Mouse (Mus musculus) thymus, adult 2 months (tissue): ENCODE data around the gene Wwox. TPM values are rescaled to one million over a fixed set of nuclear protein-coding genes. Genes with fewer than 3 reads are reported as not detected.

Experiments
- DNase-seq: peaks from one replicate; pipeline ENCODE4 v3.0.0; 2021
- H3K27ac ChIP-seq: fragments of 200-500 bp; 2 replicates; pipeline ENCODE4 v1.5.1; 2012; ENCODE audit warnings: low read length, control low read depth; ENCODE audit not compliant: control insufficient read depth, insufficient read depth
- H3K27me3 ChIP-seq: fragments of 200-500 bp; 2 replicates; pipeline ENCODE4 v1.6.1; 2012; ENCODE audit warnings: mild to moderate bottlenecking, low read length, moderate library complexity, mixed read lengths; ENCODE audit not compliant: control insufficient read depth, insufficient read depth
- H3K36me3 ChIP-seq: fragments of 200-500 bp; 2 replicates; pipeline ENCODE4 v1.6.1; 2012; ENCODE audit warnings: mild to moderate bottlenecking, low read length, moderate library complexity; ENCODE audit not compliant: control insufficient read depth, insufficient read depth
- H3K4me1 ChIP-seq: fragments of 200-500 bp; replicated peaks from 2 replicates; pipeline ENCODE4 v1.6.1; 2012; ENCODE audit warnings: low read length; ENCODE audit not compliant: control insufficient read depth, insufficient read depth
- H3K4me3 ChIP-seq: fragments of 200-500 bp; 2 replicates; pipeline ENCODE4 v1.5.1; 2012; ENCODE audit warnings: mild to moderate bottlenecking, low read length, control low read depth, moderate library complexity; ENCODE audit not compliant: control insufficient read depth, insufficient read depth
- CTCF ChIP-seq: fragments of 200-500 bp; IDR thresholded peaks from 2 replicates; pipeline ENCODE4 v1.5.1; 2012; ENCODE audit warnings: mild to moderate bottlenecking, control low read depth, low read length, moderate library complexity, borderline replicate concordance; ENCODE audit not compliant: control insufficient read depth, poor library complexity, insufficient read depth; ENCODE audit errors: extremely low read depth
- POLR2A ChIP-seq: fragments of 200-500 bp; IDR thresholded peaks from 2 replicates; pipeline ENCODE4 v1.6.1; 2012; ENCODE audit warnings: mild to moderate bottlenecking, low read length, control low read depth, moderate library complexity; ENCODE audit not compliant: control insufficient read depth, poor library complexity, insufficient read depth; ENCODE audit errors: extremely low read depth
- WGBS: fragments of 180-500 bp; shearing (Covaris S2); methylation state at CpG from one replicate; pipeline ENCODE4 v1.1.7; 2018; 5-methylcytosine and 5-hydroxymethylcytosine counted together
- polyA plus RNA-seq: library from polyadenylated mRNA; depleted of rRNA; stranded (reverse); fragments of >200 nt; gene quantifications from 2 replicates; pipeline ENCODE4 v1.2.3, GENCODE M21; 2012; rRNA removed

Wwox gene
- polyA plus RNA-seq: 8.4 and 8.8 TPM in 2 replicates

- Histone ChIP-seq H3K4me1 (peaks cover 6% of the 10 kb centered on the region), H3K27ac (no peak within 1 kb of the TSS), H3K27me3 (no peaks in the 10 kb centered on the region), H3K36me3 (no peaks in the 10 kb centered on the region), H3K4me3 (peak within 1 kb of the TSS; percentile 92)
- DNase-seq: peak; percentile 100
- peak; percentile 100 for TF ChIP-seq CTCF
- 0 out of 2 replicates have a peak, but pooled peaks have one; percentile 50 for TF ChIP-seq POLR2A
- under 1% methylated on average over 54 of the region's 54 CpGs for WGBS
Measured at GRCm38 (mm10) chr8:114439334-114440204, at the start of gene Wwox. Gene Wwox (plus strand): TSS chr8:114439655.

GRCm38 (mm10) chr8:114390465-114391254, 48.8 kb upstream of the Wwox start:
- TF ChIP-seq CTCF (no peak), POLR2A (no peak)
- Histone ChIP-seq H3K36me3 (no peaks in the 10 kb centered on the region), H3K4me1 (no peaks in the 10 kb centered on the region), H3K27me3 (no peaks in the 10 kb centered on the region), H3K4me3 (no peak overlapping the region), H3K27ac (no peak overlapping the region)
- DNase-seq: no peak
- WGBS: 40% methylated on average over 12 of the region's 13 CpGs

- Histone ChIP-seq H3K27ac (no peak overlapping the region), H3K27me3 (no peaks in the 10 kb centered on the region), H3K36me3 (no peaks in the 10 kb centered on the region), H3K4me3 (no peak overlapping the region), H3K4me1 (no peaks in the 10 kb centered on the region)
- DNase-seq: no peak
- TF ChIP-seq CTCF (no peak), POLR2A (no peak)
- WGBS: 96% methylated on average over 5 of the region's 5 CpGs
Measured at GRCm38 (mm10) chr8:114398326-114398725, 41.1 kb upstream of the Wwox start.

- Histone ChIP-seq H3K27ac (no peak overlapping the region), H3K4me1 (no peaks in the 10 kb centered on the region), H3K36me3 (no peaks in the 10 kb centered on the region), H3K4me3 (no peak overlapping the region), H3K27me3 (no peaks in the 10 kb centered on the region)
- no peak for DNase-seq
- no peak for TF ChIP-seq POLR2A
- no peak for TF ChIP-seq CTCF
- 97% methylated on average over 5 of the region's 5 CpGs for WGBS
Measured at GRCm38 (mm10) chr8:114399273-114399672, 40.2 kb upstream of the Wwox start.

- no peaks in the 10 kb centered on the region for H3K27me3 ChIP-seq
- no peaks in the 10 kb centered on the region for H3K4me1 ChIP-seq
- WGBS: 80% methylated on average over 7 of the region's 7 CpGs
- H3K27ac ChIP-seq: no peak overlapping the region
- no peak overlapping the region for H3K4me3 ChIP-seq
- no peak for DNase-seq
- H3K36me3 ChIP-seq: no peaks in the 10 kb centered on the region
- TF ChIP-seq CTCF: no peak
- no peak for TF ChIP-seq POLR2A
Measured at GRCm38 (mm10) chr8:114401679-114402078, 37.8 kb upstream of the Wwox start.

GRCm38 (mm10) chr8:114411421-114411820, 28.0 kb upstream of the Wwox start:
- no peak overlapping the region for H3K4me3 ChIP-seq
- WGBS: 60% methylated on average over 3 of the region's 3 CpGs
- H3K4me1 ChIP-seq: no peaks in the 10 kb centered on the region
- no peak for TF ChIP-seq CTCF
- TF ChIP-seq POLR2A: no peak
- no peak overlapping the region for H3K27ac ChIP-seq
- DNase-seq: no peak
- no peaks in the 10 kb centered on the region for H3K27me3 ChIP-seq
- no peaks in the 10 kb centered on the region for H3K36me3 ChIP-seq

- H3K4me3 ChIP-seq: no peak within 1 kb of the TSS
- no peaks in the 10 kb centered on the region for H3K36me3 ChIP-seq
- 93% methylated on average over 8 of the region's 8 CpGs for WGBS
- TF ChIP-seq POLR2A (no peak), CTCF (no peak)
- no peak within 1 kb of the TSS for H3K27ac ChIP-seq
- no peaks in the 10 kb centered on the region for H3K27me3 ChIP-seq
- H3K4me1 ChIP-seq: no peaks in the 10 kb centered on the region
- DNase-seq: no peak
Measured at GRCm38 (mm10) chr8:114417786-114418185, 21.7 kb upstream of the Wwox start, which contains the start of gene Clec3a. Gene Clec3a (plus strand): TSS chr8:114418086.
